8 mouse cellular contexts compared by ENCODE assay signal in the genomic region with DNA sequence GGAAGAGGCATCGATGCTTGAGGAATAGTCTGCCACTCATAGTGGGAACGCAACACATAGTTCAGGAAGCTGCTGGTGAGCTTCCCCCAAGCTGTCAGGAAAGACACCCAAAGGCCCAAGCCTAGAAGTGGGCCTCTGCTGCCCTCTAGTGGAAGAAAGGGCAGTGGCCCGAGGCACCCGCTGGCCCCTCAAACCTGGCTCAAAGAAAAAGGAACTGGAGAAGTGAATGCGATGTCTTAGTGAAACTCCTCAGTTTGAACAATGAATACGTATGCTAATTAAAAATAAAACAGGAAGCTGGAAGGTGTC. TPM values are rescaled to one million over a fixed set of nuclear protein-coding genes. Genes with fewer than 3 reads are reported as not detected.
DNase-seq lines count a peak whose midpoint lies in the region; ATAC-seq lines count a peak whose summit lies in the region.

No protein-coding gene starts in this region.

- H3K4me2 ChIP-seq in midbrain, embryonic 11.5 days, result no peak overlapping the region

- intact Hi-C loops in left cerebral cortex, postnatal 36 days (cut with DNase I), result loop anchor here (1.0 to 5.0 kb wide), 3 partner anchors 121 to 301 kb away; no protein-coding TSS in a partner anchor

- WGBS in midbrain, embryonic 11.5 days, result 7% methylated on average over 6 of the region's 6 CpGs

- no peaks in the 10 kb centered on the region for H3K4me1 ChIP-seq in midbrain, embryonic 11.5 days (ENCODE audit: control insufficient read depth, insufficient read depth, low read length)

- no peaks in the 10 kb centered on the region for H3K36me3 ChIP-seq in midbrain, embryonic 11.5 days (ENCODE audit: control insufficient read depth, insufficient read depth, low read length)

- ATAC-seq in activated CD4-positive, CD25-positive, alpha-beta regulatory T cell, adult 4 months, result peak; percentile 33
- no peak for ATAC-seq in midbrain, embryonic 11.5 days (ENCODE audit: low FRiP score)

- no peak overlapping the region for H3K4me3 ChIP-seq in midbrain, embryonic 11.5 days (ENCODE audit: low read depth, low read length)

- DNase-seq in cerebellum, postnatal 36 days, result peak; percentile 84 to 87
- peak; percentile 90 for DNase-seq in gastrocnemius, adult 18-20 months (ENCODE audit: low spot score)
- peak; percentile 69 for DNase-seq in hindlimb bud, embryonic 11.5 days (ENCODE audit: extremely low spot score, low read depth, low spot score)
- peak; percentile 84 to 88 for DNase-seq in left cerebral cortex, postnatal 36 days (ENCODE audit: low spot score in 2 of 2)
- DNase-seq in midbrain, embryonic 11.5 days (ENCODE audit: low spot score, missing footprints), result peak; percentile 98
- DNase-seq in right cerebral cortex, postnatal 4 days, result peak; percentile 87
- DNase-seq in yolk sac, embryonic 10.5 days (ENCODE audit: low spot score), result peak; percentile 80

- no peak overlapping the region for H3K9ac ChIP-seq in midbrain, embryonic 11.5 days (ENCODE audit: low read length)

- peaks cover 8% of the 10 kb centered on the region for H3K27me3 ChIP-seq in midbrain, embryonic 11.5 days (ENCODE audit: control insufficient read depth, insufficient read depth, low read length)

- H3K27ac ChIP-seq in midbrain, embryonic 11.5 days (ENCODE audit: low read depth, low read length), result no peak overlapping the region

- H3K9me3 ChIP-seq in midbrain, embryonic 11.5 days (ENCODE audit: control insufficient read depth, low read length), result no peaks in the 10 kb centered on the region

RNA-seq across cellular contexts. Expression of gene Armc12, which starts 2.6 kb away (rescaled TPM):
- polyA plus RNA-seq in activated CD4-positive, CD25-positive, alpha-beta regulatory T cell, adult 4 months (2017; shearing (Covaris generic)), result not detected
- total RNA-seq in gastrocnemius, adult 18-20 months (2021), result not detected
- not detected for total RNA-seq in left cerebral cortex, postnatal 36 days (2021)
- polyA plus RNA-seq in midbrain, embryonic 11.5 days (2014; fragmentation: Nextera tagmentation; extraction: Ambion mirVana), result not detected in 2 replicates

RNA-seq across cellular contexts. Expression of gene Fkbp5, which starts 10.7 kb away (rescaled TPM):
- 10 to 100 TPM; 17.9 to 24.0 TPM for polyA plus RNA-seq in activated CD4-positive, CD25-positive, alpha-beta regulatory T cell, adult 4 months (2017; shearing (Covaris generic))
- total RNA-seq in gastrocnemius, adult 18-20 months (2021), result 10 to 100 TPM; 54.0 to 92.7 TPM
- total RNA-seq in left cerebral cortex, postnatal 36 days (2021), result 10 to 100 TPM; 40.4 to 69.3 TPM
- 9.8 and 10.9 TPM in 2 replicates for polyA plus RNA-seq in midbrain, embryonic 11.5 days (2014; fragmentation: Nextera tagmentation; extraction: Ambion mirVana)

RNA-seq across cellular contexts. Expression of gene Clpsl2, which starts 21.2 kb away (rescaled TPM):
- polyA plus RNA-seq in activated CD4-positive, CD25-positive, alpha-beta regulatory T cell, adult 4 months (2017; shearing (Covaris generic)), result not detected
- total RNA-seq in gastrocnemius, adult 18-20 months (2021), result not detected
- not detected for total RNA-seq in left cerebral cortex, postnatal 36 days (2021)
- polyA plus RNA-seq in midbrain, embryonic 11.5 days (2014; fragmentation: Nextera tagmentation; extraction: Ambion mirVana), result not detected in 2 replicates

RNA-seq across cellular contexts. Expression of gene Clps, which starts 32.6 kb away (rescaled TPM):
- polyA plus RNA-seq in activated CD4-positive, CD25-positive, alpha-beta regulatory T cell, adult 4 months (2017; shearing (Covaris generic)), result not detected
- total RNA-seq in gastrocnemius, adult 18-20 months (2021), result not detected
- not detected for total RNA-seq in left cerebral cortex, postnatal 36 days (2021)
- polyA plus RNA-seq in midbrain, embryonic 11.5 days (2014; fragmentation: Nextera tagmentation; extraction: Ambion mirVana), result not detected in 2 replicates

RNA-seq across cellular contexts. Expression of gene Lhfpl5, which starts 47.4 kb away (rescaled TPM):
- 1 to 10 TPM in 1 of 2 experiments, under 1 TPM in 1; 0.64 to 1.7 TPM for polyA plus RNA-seq in activated CD4-positive, CD25-positive, alpha-beta regulatory T cell, adult 4 months (2017; shearing (Covaris generic))
- total RNA-seq in gastrocnemius, adult 18-20 months (2021), result not detected
- total RNA-seq in left cerebral cortex, postnatal 36 days (2021), result 1 to 10 TPM; 3.1 to 3.2 TPM
- 1.4 and 2.0 TPM in 2 replicates for polyA plus RNA-seq in midbrain, embryonic 11.5 days (2014; fragmentation: Nextera tagmentation; extraction: Ambion mirVana)
